Mouse (Mus musculus) embryonic facial prominence, embryonic 12.5 days (tissue): ENCODE data around the gene Incenp. TPM values are rescaled to one million over a fixed set of nuclear protein-coding genes. Genes with fewer than 3 reads are reported as not detected.
"Not testable (repeated sequence)": the region's sequence is repeated elsewhere in the genome, so short reads cannot be mapped to it uniquely, and the experiment has no call there.

Experiments used
- ATAC-seq: fragments of 200-750 bp; cut with Nextera tagmentation; 2 replicates; pipeline ENCODE4 v1.8.0; 2017; ENCODE audit not compliant: insufficient number of reproducible peaks, insufficient read depth, low FRiP score, low TSS enrichment
- H3K27ac ChIP-seq: fragments of 300-500 bp; sonication (generic); 2 replicates; pipeline ENCODE4 v1.5.1; 2016; ENCODE audit warnings: mild to moderate bottlenecking
- H3K27me3 ChIP-seq: fragments of 300-500 bp; sonication (generic); 2 replicates; pipeline ENCODE4 v1.6.1; 2016; ENCODE audit warnings: mild to moderate bottlenecking, moderate library complexity
- H3K36me3 ChIP-seq: fragments of 300-500 bp; sonication (generic); 2 replicates; pipeline ENCODE4 v1.6.1; 2016; ENCODE audit warnings: mild to moderate bottlenecking
- H3K4me1 ChIP-seq: fragments of 300-500 bp; sonication (generic); 2 replicates; pipeline ENCODE4 v1.6.1; 2016
- H3K4me2 ChIP-seq: fragments of 300-500 bp; sonication (generic); replicated peaks from 2 replicates; pipeline ENCODE4 v1.6.1; 2016; ENCODE audit warnings: mild to moderate bottlenecking, moderate library complexity
- H3K4me3 ChIP-seq: fragments of 300-500 bp; sonication (generic); 2 replicates; pipeline ENCODE4 v1.5.1; 2016; ENCODE audit warnings: mild to moderate bottlenecking
- H3K9ac ChIP-seq: fragments of 300-500 bp; sonication (generic); 2 replicates; pipeline ENCODE4 v1.6.1; 2016; ENCODE audit warnings: mild to moderate bottlenecking, moderate library complexity
- H3K9me3 ChIP-seq: fragments of 300-500 bp; sonication (generic); 2 replicates; pipeline ENCODE4 v1.6.1; 2016; ENCODE audit warnings: mild to moderate bottlenecking, moderate library complexity
- WGBS: fragments of 180-500 bp; shearing (Covaris S2); methylation state at CpG from one replicate; pipeline ENCODE4 v1.1.7; 2016; 5-methylcytosine and 5-hydroxymethylcytosine counted together
- polyA plus RNA-seq: library from polyadenylated mRNA; unstranded; fragments of >200 nt; fragmentation: Nextera tagmentation; extraction: Ambion mirVana; gene quantifications from 2 replicates; pipeline ENCODE4 v1.2.1, GENCODE M21; 2016

Gene Incenp
- polyA plus RNA-seq, 1 experiment from 2014 or later: 132 TPM

GRCm38 (mm10) chr19:9933908-9934307, 34.6 kb upstream of the Incenp start:
- H3K4me3 ChIP-seq: no peak overlapping the region
- no peaks in the 10 kb centered on the region for H3K27me3 ChIP-seq
- WGBS: 65% methylated on average over 2 of the region's 2 CpGs
- no peaks in the 10 kb centered on the region for H3K4me1 ChIP-seq
- H3K9ac ChIP-seq: no peak overlapping the region
- no peak overlapping the region for H3K27ac ChIP-seq
- ATAC-seq: no peak
- no peaks in the 10 kb centered on the region for H3K36me3 ChIP-seq
- no peaks in the 10 kb centered on the region for H3K9me3 ChIP-seq
- H3K4me2 ChIP-seq: no peak overlapping the region

DNA sequence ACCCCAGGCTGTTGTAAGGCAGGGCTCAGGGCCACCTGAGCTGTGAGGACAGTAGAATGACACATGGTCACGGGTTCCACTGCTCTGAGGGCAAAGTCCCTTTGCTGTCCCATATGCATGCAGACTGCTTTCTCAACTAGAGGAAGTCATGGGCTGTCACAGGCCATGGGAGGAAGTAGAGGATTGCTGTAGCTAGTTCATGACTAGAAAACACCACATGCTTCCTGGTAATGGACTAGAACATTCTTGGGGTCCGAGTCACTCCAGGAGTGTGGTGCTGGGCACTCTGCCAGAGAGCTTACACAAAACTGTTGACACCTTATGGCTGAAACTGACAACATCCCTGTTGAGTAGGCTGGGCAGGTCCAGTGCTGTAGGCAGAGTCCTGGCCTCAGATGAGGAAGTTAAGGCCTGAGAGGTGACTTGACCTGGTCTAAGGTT, 31.8 kb upstream of the Incenp start:
- not testable (repeated sequence) for H3K4me2 ChIP-seq, H3K36me3 ChIP-seq, H3K4me1 ChIP-seq, H3K9ac ChIP-seq, H3K27me3 ChIP-seq, ATAC-seq, H3K4me3 ChIP-seq, H3K27ac ChIP-seq, H3K9me3 ChIP-seq
- WGBS: 86% methylated on average over 2 of the region's 2 CpGs

- no peaks in the 10 kb centered on the region for H3K27me3 ChIP-seq
- H3K27ac ChIP-seq: no peak overlapping the region
- no peak overlapping the region for H3K4me2 ChIP-seq
- H3K4me1 ChIP-seq: peaks cover 10% of the 10 kb centered on the region
- ATAC-seq: no peak
- H3K36me3 ChIP-seq: no peaks in the 10 kb centered on the region
- H3K9ac ChIP-seq: no peak overlapping the region
- no peak overlapping the region for H3K4me3 ChIP-seq
- 73% methylated on average over 9 of the region's 9 CpGs for WGBS
- no peaks in the 10 kb centered on the region for H3K9me3 ChIP-seq
These were observed 28.7 kb upstream of the Incenp start for GRCm38 (mm10) chr19:9928089-9928488.

GRCm38 (mm10) chr19:9924769-9925272, 25.5 kb upstream of the Incenp start:
- H3K4me3 ChIP-seq: no peak overlapping the region
- no peak overlapping the region for H3K4me2 ChIP-seq
- ATAC-seq: no peak
- H3K27ac ChIP-seq: no peak overlapping the region
- H3K9me3 ChIP-seq: no peaks in the 10 kb centered on the region
- no peaks in the 10 kb centered on the region for H3K27me3 ChIP-seq
- peaks cover 30% of the 10 kb centered on the region for H3K4me1 ChIP-seq
- no peaks in the 10 kb centered on the region for H3K36me3 ChIP-seq
- WGBS: 71% methylated on average over 8 of the region's 8 CpGs
- H3K9ac ChIP-seq: no peak overlapping the region

DNA sequence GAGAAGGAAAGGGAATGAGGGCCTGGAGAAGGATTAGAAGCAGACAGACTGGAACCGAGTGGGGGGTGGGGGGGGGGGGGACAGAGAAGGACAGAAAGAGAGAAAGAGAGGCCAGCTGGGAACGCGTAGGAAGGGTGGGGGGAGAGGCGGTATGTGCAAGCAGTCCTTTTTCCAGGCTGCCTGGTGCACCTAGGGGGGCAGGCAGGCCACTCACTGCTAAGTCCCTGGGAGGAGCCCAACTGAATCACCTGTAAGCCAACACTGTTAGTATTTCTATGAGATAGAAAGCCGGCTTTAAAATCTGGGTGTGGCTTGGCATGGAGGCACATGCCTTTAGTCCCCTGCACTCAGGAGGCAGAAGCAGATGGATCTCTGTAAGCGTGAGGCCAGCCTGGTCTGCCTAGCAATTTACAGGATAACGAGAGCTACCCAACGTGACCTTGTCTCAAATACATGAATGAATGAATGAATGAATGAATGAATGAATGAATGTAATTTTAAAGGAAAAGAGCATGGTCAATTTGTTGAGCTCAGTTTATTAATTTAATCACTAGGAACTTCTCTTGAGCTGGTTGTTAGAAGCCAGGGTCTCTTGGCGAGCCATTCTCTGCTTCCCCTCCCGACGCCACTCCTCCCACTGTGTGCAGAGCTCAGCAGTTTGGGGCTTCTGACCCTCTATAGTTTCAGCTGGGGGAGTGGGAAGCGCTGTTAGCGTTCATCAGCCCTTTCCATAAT, 24.9 kb upstream of the Incenp start:
- no peak overlapping the region for H3K27ac ChIP-seq
- H3K4me1 ChIP-seq: peaks cover 30% of the 10 kb centered on the region
- H3K4me2 ChIP-seq: no peak overlapping the region
- no peaks in the 10 kb centered on the region for H3K9me3 ChIP-seq
- 35% methylated on average over 13 of the region's 13 CpGs for WGBS
- no peak overlapping the region for H3K9ac ChIP-seq
- ATAC-seq: no peak
- H3K36me3 ChIP-seq: no peaks in the 10 kb centered on the region
- H3K4me3 ChIP-seq: no peak overlapping the region
- H3K27me3 ChIP-seq: no peaks in the 10 kb centered on the region

DNA sequence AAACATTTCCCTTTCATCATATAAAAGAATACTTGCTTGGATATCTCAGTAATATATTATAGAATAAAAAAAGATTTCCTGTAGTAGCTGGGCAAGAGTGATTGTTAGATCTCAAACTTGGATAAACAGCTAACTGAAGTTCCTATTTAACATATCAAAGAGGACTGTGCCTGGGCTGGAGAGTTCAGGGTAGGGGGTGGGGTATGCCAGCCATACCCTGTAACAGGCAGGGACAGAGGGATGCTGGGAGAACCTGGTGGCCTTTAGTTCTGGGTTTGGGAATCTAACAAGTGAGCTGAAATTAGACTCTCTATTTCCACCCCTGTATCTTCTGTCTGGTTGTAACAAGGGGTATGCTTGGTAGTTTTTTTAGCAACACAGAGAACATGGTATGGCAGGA, 23.7 kb upstream of the Incenp start:
- no peak overlapping the region for H3K4me3 ChIP-seq
- H3K9me3 ChIP-seq: no peaks in the 10 kb centered on the region
- no peak overlapping the region for H3K27ac ChIP-seq
- H3K36me3 ChIP-seq: no peaks in the 10 kb centered on the region
- H3K27me3 ChIP-seq: no peaks in the 10 kb centered on the region
- no peak overlapping the region for H3K4me2 ChIP-seq
- peaks cover 30% of the 10 kb centered on the region for H3K4me1 ChIP-seq
- ATAC-seq: no peak
- no peak overlapping the region for H3K9ac ChIP-seq

GRCm38 (mm10) chr19:9922228-9922627, 22.9 kb upstream of the Incenp start:
- Histone ChIP-seq H3K4me1 (peaks cover 30% of the 10 kb centered on the region), H3K4me2 (no peak overlapping the region), H3K9ac (no peak overlapping the region), H3K9me3 (no peaks in the 10 kb centered on the region), H3K36me3 (no peaks in the 10 kb centered on the region), H3K27ac (no peak overlapping the region), H3K27me3 (no peaks in the 10 kb centered on the region), H3K4me3 (no peak overlapping the region)
- no peak for ATAC-seq
- WGBS: 37% methylated on average over 2 of the region's 2 CpGs

DNA sequence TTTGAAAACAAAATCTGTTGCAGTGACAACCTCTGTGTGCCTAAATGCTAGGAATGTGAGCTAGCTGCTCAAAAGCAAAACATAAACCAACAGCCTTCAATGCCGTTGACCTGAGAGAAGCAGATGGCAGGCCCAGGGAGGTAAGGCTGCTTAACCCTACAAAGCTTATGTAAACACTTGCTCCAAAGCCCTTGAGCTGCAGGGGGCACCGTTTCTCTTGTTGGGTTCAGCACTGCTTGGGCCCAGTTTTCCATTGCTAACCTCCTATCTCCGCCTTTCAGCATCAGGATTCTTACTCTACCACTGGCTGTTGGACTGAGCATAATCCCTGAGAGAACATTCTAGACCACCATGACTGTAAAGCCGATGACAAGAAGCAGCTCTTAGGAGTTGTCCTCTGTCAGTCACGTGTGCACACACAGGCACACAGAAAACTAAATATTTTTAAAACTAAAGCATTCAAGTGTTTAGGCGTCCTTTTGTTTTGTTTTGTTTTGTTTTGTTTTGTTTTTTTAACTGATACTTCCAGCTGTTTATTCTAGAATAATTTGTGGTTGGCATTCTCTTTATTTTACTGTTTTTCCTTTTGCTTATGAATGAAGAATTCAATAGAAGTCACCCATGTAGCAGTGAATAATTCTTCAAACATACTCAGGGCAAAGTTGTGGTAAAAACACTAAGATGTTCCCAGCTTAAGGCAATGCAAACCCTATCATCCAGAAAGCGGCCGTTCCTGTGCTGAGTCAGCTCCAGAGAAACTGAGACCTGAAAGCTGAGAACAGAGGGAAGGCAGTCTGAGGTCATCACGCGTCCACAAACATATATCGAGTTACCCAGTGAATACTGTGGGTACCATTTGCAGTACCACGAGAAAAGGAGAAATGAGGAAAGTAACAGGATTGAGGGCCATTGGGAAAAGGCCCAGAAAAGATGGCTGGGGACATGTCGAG, 21.8 kb upstream of the Incenp start:
- no peaks in the 10 kb centered on the region for H3K27me3 ChIP-seq
- H3K27ac ChIP-seq: no peak overlapping the region
- no peaks in the 10 kb centered on the region for H3K36me3 ChIP-seq
- H3K4me3 ChIP-seq: no peak overlapping the region
- peaks cover 30% of the 10 kb centered on the region for H3K4me1 ChIP-seq
- 41% methylated on average over 13 of the region's 13 CpGs for WGBS
- no peak overlapping the region for H3K4me2 ChIP-seq
- no peaks in the 10 kb centered on the region for H3K9me3 ChIP-seq
- no peak for ATAC-seq
- no peak overlapping the region for H3K9ac ChIP-seq

- Histone ChIP-seq H3K4me2 (no peak overlapping the region), H3K4me1 (peaks cover 22% of the 10 kb centered on the region), H3K27me3 (no peaks in the 10 kb centered on the region), H3K9ac (no peak overlapping the region), H3K9me3 (no peaks in the 10 kb centered on the region), H3K4me3 (no peak overlapping the region), H3K27ac (no peak overlapping the region), H3K36me3 (no peaks in the 10 kb centered on the region)
- 57% methylated on average over 9 of the region's 9 CpGs for WGBS
- ATAC-seq: no peak
These were observed 19.0 kb upstream of the Incenp start for GRCm38 (mm10) chr19:9918176-9918861.

DNA sequence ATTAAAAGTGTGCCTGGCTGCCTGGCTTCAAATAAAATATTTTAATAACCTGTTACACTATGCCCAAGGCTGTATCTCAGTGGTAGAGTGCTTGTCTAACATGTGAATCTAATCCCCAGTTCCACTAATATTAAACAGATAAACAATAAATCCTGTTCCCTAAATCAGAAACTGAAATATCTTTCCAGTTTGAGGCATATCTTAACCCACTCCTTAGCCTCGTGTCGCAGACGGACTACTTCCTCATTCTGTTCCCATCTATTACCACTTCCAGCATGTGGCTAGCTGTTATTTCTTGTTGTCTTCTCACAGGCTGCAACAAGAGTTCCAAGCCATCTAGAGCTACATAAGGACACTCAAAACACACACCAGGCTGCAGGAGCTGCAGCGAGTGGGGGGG, 18.4 kb upstream of the Incenp start:
- no peaks in the 10 kb centered on the region for H3K27me3 ChIP-seq
- H3K9ac ChIP-seq: no peak overlapping the region
- H3K9me3 ChIP-seq: no peaks in the 10 kb centered on the region
- no peak for ATAC-seq
- H3K4me1 ChIP-seq: peaks cover 18% of the 10 kb centered on the region; the same call in 1 of the 2 replicates
- 78% methylated on average over 3 of the region's 4 CpGs for WGBS
- no peaks in the 10 kb centered on the region for H3K36me3 ChIP-seq
- no peak overlapping the region for H3K4me2 ChIP-seq
- no peak overlapping the region for H3K27ac ChIP-seq
- no peak overlapping the region for H3K4me3 ChIP-seq

GRCm38 (mm10) chr19:9915935-9916334, 16.6 kb upstream of the Incenp start:
- peaks cover 3% of the 10 kb centered on the region; the same call in 1 of the 2 replicates for H3K4me1 ChIP-seq
- ATAC-seq: no peak
- no peaks in the 10 kb centered on the region for H3K36me3 ChIP-seq
- H3K9ac ChIP-seq: no peak overlapping the region
- WGBS: 0% methylated on average over 1 of the region's 1 CpGs
- no peaks in the 10 kb centered on the region for H3K27me3 ChIP-seq
- no peak overlapping the region for H3K4me3 ChIP-seq
- no peak overlapping the region for H3K4me2 ChIP-seq
- H3K27ac ChIP-seq: no peak overlapping the region
- no peaks in the 10 kb centered on the region for H3K9me3 ChIP-seq
